Mouse (Mus musculus) B cell, adult 2 months (primary cell): ENCODE data around the gene Atf2.
"Not testable (repeated sequence)": the region's sequence is repeated elsewhere in the genome, so short reads cannot be mapped to it uniquely, and the experiment has no call there.

Source experiments
- DNase-seq, 2 experiments: peaks; one replicate each; pipeline ENCODE4 v3.0.0; 2022

The Atf2 gene

DNA sequence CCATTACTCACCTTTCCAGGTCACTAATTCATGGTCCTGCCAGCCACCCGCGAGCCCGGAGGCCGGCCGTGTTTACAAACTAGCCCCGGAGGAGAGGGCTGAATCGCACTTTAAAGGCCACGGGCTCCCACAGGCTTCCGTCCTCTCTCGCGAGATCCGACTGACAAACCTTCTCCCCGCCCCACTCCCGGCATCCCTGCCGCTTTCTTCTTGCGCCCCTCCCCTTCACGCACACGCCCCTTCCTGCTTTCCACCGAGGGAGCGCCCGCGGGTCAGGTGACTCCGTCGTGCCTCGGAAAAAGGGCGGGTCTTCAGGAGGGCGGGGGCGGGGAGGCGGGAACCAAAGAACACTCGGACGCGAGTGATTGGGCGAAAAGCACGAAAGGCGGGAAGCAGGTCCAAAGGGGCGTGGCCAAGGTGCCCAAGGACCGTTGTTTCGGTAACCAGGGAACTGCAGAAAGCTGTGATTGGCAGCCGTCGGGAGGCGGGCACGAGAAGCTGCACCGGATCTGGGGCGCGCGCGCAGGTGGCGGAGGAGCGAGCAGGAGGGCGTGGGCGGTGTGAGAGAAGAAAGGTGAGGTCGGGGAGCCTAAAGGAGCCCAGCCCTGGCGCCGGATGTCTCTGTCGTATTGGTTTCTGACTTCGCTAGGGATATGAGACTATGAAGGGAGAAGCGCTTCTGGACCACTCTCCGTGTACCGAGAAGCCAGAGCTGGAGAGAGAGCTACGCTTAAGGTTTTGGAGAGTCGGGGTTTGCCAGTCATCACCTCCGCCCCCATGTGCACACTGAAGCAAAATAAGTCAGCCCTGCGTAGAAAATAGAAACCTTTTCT, at the start of gene Atf2:
Gene Atf2 (minus strand): TSS at position 176 of the 833 bp plus-strand sequence.
- peak; percentile 99 for DNase-seq

DNA sequence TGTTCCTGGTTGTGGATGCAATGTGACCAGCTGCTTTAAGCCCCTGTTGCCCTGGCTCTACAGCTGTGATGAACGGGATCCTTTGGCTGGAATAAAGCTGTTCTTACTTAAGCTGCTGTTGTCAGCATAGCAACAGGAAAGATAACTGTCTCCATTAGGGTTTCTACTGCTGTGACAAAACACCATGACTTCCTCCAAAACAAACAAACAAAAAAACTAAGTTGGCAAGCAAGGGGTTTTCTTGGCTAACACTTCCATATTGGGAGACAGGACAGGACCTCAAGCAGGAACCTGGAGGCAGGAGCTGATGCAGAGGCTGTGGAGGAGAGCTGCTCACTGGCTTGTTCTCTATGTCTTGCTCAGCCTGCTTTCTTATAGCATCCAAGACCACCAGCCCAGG, 48.8 kb upstream of the Atf2 start:
- no peak for DNase-seq

DNA sequence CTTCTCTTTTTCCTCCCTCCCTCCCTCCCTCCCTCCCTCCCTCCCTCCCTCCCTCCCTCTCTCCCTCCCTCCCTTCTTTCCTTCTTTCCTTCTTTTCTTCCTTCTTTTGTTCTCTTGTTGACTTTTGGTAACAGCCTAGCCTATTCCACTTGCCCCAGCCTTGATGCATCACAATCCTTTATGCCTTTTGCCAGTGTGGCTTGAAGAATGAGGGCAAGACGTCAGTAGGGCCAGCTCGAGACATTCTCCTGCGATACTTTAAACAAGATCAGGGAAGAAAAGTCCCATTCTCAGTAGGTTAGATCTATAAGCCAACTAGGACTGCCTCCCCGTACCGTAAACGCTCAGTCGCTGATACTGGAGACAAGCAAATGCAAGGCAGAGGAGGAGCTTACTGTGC, 48.0 kb upstream of the Atf2 start:
- no peak for DNase-seq

DNA sequence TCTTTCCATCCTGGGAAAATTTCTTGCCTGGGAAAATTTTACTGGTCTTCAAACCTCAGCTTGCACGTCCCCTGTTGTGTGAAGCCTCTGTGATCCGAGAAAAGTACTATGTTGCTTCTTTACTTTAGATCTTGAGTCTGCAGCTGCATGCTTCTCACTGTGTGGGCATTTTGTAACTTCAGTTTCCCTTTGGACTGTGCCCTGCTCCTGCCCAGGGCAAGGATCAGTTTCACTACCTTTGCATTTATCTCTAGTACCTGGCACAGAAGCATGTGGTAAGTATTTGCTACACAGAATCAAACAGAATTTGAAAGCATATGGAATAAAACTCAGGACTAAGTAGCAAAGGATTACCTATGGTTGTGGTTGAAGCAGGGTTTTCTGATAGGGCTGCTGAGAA, 46.5 kb upstream of the Atf2 start:
- DNase-seq = no peak

DNA sequence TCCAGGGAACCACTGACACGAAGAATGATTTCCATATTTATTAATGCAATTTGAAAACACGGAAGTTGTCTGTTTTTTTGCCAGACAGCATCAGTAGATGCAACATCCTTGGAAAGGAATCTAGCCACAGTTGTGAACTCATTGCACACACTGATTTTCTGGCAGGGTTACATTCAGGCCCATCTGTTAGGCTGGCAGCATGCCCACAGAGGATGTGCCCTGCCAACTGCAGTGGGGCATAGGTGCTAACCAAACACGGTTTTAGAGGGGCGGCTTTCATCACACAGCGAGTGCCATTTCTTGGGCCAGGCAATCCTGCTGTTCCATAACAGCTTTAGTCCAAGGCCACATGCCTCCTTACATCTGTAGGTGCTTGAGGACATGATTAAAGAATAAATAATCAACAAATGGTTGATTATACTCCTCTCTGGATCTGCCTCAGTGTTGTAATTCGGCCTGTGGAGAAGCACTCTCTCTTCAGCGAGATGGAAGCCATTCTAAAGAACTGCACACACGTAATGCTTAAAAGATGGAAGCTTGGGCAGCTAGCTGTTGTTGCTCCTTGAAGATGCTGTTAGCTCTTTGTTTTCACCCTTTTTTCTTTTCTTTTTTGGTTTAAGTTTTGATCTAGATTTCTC, 40.4 kb upstream of the Atf2 start:
- no peak for DNase-seq

DNA sequence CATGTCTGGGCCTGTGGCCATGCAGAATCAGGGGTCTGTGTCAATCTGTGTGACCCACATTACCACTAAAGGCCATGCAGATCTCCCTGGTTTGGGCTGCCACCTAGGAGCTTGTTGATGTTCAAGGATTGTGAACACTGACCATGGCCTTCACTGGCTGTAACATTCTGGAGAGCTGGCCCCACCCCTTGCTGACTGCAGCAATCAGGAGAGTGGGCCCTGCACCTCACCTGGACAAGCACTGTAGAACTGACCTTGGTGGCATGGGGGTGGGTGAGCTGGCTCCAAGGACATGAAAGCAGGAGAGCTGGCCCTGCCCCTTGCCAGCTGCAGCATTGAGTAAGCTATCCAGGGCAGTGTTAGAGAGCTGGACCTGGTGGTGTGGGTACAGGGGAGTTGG, 35.3 kb upstream of the Atf2 start:
- DNase-seq = no peak

DNA sequence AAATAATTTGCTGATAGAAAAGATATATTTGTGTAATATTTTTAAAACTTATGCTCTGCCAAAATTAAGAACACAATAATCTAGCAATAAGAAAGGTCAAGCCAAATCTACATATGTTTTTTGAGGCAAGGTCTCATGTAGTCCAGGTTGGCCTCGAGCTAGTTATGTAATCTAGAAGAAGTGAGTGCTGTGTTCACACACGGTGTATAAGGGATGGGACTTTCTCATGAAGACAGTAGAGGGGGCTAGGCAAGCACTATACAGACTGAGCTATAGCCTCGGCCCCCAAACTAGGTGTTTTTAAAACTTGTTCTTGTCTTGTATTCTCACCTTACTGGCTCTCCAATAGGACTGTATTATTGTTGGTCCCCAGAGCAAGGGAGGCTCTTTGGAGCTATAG, 33.1 kb upstream of the Atf2 start:
- DNase-seq = no peak

DNA sequence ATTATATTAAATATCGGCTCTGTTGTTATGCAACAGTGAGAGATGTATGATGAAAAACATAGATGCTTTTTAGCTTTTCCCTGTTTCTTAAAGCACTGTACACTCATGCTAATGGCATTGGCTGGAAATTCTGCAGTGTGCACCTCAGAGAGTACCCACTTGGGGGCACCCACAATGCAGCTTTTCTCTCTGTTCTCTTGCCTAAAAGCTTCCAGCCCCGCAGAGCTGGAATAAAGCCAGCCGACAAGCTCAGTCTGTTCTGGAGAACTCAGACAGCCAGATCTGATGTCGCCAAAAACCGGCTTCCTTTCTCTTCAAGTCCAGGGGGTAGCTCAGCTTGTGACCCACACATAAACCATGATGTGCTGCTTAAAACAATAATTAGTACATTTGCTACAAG, 32.6 kb upstream of the Atf2 start:
- no peak for DNase-seq

DNA sequence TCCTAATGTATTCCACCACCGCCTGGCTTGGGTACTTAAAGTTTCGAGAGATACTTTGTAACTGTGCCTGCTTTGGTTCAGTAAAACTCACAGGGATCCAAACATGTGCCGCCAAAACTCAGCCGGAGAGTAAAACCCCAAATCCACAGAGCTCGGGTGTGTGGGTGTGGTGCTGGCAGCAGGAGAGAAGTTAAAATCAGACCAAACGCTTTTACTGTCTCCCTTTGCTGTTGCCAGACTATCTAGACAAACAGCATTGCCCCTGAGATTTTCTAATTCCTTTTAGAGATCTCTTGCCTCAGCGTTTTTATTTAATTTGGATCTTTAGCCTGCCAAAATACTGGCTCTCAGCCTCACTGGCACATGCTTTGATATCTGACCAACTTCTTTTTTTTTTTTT, 27.2 kb upstream of the Atf2 start:
- DNase-seq = no peak

DNA sequence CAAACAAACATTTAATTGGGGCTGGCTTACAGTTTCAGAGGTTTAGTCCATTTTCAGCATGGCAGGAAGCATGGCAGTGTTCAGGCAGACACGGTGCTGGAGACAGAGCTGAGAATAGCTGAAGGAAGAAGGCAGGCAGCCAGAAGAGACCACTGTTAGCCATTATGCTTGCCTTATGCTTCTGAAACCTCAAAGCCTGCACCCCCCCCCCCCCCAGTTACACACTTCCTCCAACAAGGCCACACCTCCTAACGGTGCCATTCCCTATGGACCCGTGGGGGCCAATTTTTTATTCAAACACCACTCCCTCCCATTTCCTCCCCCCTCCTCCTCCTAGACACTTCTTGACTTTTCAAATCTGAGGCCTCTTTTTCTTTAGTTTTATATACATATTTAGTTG, 19.8 kb upstream of the Atf2 start:
- DNase-seq = peak; percentile 23 to 36

DNA sequence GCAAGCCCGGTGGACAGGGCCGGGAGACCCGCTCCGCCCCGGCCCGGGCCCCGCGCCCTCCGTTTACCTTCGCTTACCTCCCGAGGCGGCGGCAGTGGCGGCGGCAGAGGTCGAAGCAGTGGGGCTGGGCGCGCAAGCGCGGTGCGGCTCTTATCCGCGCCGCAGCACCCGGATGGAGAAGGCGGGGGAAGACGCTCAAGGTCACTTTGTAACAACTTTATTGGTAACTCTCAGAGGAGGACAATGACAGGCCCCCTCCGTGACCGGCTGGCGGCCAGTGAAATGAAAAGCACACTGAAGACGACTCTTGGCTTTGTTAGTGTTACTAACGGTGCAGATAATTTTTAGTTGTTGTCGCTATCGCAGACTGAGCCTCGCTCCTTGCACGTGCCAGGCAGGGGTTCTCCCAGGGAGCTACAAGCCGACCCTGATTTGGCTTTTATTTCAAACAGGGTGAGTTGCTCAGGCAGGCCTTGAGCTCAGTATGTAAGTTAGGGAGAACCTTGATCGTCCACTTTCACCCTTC, 18.8 kb upstream of the Atf2 start, which contains the start of gene Atp5g3:
Gene Atp5g3 (minus strand): TSS at position 152 of the 526 bp plus-strand sequence.
- DNase-seq = peak; percentile 94

DNA sequence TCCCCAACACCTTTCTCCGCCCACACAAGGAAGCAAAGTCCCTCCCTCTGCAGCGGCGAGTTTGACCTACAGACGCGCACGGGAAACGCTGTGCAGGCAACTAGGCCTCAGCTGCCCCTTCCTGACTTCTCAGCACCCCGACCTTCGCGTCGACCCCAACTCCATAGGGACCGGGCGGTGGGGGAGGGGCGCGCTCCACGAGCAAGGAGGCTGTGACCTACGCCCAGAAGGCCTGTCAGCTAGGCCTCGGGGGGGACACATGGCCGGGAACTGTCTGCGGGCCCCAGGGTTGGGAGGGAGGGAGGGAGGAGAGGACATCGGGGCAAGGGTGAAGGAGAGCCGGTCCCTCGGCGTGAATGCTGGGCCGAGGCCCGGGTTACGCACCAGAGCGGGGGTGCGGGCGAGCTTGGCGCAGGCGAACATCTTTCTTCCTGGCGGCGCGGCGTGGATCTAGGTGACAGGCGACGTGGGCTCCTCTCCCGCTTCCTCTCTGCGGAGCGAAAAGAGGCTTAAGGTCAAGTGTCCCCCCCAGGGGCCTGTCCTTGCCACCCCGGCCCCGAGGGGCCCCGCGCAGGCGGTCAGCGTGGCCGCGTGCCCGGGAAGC, 18.2 kb upstream of the Atf2 start:
- DNase-seq = peak; percentile 40 to 51

DNA sequence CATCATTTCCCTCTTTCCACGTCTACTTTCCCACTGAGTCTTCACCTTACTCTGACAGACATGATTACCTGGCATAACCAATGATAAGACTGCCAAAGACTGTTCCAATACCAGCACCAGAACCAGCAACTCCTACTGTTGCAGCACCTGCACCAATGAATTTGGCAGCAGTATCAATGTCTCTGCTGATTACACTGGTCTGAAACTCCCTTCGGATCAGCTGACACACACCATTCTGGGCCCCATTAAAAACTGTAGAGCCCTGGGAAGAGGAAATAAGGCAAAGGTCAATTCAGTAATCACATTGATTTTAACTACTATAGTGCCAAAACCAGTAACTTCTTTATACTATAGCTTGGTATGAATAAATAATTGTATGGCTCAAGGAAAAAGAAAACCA, 16.7 kb upstream of the Atf2 start:
- no peak for DNase-seq

DNA sequence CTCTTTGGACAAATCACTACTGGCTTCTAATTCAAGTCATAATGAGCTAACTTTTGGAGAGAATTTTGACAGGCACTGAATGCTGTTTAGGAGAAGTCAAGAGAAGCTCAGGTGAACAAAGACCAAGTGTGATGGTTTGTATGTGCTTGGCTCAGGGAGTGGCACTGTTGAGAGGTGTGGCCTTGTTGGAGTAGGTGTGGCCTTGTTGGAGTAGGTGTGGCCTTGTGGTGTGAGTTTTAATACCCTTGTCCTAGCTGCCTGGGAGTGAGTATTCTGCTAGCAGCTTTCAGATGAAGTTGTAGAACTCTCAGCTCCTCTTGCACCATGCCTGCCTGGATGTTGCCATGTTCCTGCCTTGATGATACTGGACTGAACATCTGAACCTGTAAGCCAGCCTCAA, 12.2 kb upstream of the Atf2 start:
- peak; percentile 21 to 23 for DNase-seq

DNA sequence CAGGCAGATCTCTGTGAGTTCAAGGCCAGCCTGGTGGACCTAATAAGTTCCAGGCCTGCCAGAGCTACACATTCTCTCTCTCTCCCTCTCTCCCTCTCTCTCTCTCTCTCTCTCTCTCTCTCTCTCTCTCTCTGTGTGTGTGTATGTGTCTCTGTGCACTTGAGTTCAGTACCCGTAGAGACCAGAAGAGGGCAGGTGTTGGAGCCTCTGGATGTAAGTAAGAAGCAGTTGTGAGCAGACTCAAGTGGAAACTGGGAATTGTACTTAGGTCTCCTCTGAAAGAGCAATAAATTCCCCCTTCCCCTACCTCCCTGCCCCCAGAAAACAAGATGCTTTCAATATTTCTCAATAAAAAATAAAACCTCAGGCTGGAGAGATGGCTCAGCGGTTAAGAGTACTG, 11.1 kb upstream of the Atf2 start:
- no peak for DNase-seq

DNA sequence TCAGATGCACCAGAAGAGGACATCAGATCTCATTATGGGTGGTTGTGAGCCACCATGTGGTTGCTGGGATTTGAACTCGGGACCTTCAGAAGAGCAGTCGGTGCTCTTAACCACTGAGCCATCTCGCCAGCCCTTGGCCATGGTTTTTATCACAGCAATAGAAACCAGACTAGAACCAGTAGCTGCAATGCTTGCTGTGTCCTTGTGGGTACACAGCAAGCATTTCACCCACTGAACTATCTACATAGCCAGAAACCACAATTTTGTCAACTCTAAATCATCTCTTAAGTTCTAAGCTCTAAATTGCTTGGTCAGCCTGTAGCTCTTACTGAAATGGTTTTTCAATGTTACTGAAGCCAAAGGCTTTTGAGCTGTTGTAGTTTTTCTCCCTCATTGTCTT, 9.9 kb upstream of the Atf2 start:
- not testable (repeated sequence) for DNase-seq

DNA sequence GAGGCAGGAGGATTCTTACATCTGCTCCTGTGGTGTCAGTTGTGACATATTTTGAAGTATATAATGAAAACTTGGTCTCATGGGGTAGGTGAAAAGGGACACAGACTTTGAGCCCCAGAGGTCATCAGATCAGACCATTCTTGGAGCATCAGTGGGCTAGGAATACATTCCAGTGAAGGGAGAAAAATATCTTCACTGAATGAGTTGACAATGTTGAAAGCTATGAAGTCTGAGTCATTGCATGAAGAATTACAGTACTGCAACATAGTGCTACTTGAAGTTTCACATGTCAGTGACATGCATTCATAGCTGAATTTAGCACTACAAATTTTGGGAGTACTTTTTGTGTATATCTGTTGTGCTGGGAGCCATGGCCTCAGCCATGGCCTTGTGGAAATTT, 8.7 kb upstream of the Atf2 start:
- no peak for DNase-seq

DNA sequence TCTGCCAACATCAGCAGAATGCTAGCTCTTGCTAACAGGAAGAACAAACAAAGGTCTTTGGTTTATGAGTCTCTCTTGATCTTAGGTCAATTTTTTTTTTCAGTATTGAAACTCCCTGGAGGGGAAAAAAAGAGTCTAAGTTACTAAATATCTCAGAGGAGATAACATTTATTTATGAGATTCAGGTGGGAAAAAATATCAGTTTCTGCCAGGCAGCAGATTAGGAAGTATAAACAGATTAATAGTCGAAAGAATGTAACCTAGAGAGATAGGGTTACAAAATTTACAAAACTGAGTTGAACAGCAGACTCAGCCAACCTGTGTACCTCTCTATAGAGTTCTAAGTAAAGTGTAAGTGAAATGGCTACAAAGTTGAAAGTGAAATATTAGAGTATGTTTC, 7.9 kb upstream of the Atf2 start:
- DNase-seq = no peak

DNA sequence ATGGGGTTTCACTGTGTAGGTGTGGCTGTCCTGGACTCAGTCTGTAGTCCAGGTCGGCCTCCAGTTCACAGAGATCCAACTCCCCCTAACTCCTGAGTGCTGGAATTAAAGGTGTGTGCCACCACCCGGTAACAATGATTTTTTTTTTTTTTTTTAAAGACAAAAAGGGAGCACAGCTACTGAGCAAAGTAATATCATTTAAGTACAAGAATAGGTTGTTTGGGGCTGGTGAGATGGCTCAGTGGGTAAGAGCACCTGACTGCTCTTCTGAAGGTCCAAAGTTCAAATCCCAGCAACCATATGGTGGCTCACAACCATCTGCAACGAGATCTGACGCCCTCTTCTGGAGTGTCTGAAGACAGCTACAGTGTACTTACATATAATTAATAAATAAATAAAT, 4.5 kb upstream of the Atf2 start:
- not testable (repeated sequence) for DNase-seq

DNA sequence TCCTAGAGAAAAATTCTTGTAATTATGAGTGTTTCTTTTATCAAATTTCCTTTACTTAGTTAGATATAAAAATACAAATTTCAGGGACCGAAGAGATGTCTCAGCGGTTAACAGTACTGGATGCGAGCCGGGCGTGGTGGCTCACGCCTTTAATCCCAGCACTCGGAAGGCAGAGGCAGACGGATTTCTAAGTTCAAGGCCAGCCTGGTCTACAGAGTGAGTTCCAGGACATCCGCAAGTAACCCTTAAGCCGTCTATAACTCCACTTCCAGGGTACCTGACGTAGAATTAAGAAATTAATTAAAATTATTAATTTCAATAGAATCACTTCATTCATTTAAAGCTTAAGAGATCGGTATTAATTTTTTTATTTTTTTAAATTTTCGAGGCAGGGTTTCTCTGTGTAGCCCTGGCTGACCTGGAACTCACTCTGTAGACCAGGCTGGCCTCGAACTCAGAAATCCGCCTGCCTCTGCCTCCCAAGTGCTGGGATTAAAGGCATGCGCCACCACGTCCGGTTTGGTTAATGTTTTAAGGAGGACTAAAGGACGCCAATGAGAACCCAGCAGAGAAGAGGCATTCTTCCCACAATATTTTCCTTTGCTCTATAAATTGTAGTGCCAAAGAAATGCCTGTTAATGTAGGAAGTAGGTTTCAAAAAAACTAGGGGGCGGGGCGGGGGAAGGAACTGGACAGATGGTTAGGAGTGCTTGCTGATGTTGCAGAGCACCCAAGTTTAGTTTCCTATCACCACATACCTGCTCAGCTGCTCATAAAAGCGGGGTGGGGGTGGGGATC, 1.2 kb upstream of the Atf2 start:
- DNase-seq = no peak

DNA sequence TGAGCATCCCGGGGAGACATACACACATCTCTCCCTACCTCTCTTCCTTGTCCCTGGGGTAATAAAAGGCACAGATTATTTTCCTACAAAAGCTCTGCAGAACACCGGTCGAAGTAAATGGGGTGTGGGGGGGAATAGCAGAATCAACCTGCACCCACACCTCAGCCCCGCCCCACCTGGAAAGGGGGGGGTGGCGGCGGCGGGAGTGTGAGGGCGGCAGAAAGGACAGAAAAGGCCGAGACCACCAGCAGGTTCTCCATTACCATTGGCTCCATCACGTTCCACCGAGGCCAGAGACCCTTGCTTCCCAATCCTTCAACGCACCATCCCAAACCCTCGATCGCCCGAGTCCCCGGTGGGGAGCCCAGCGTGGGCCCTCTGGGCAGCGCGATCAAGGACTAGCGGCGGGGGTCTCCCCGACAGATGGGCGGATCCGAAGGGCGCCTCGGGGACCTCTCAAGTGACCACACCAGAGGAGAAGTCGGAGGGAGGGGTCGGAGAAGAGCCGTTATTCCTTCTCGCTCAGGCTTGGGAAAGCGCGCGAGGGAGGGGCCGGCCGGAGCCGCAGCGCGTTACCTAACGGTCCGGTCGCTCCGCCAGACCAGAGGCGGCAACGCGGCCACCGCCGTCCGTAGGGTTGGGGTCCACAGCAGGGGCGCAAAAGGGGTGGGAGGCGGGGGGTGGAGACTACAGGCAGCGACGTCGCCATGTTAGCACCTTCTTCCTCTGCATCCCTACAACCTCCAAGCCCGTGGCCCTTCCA, 557 bp downstream of the Atf2 start:
- peak; percentile 33 to 43 for DNase-seq

DNA sequence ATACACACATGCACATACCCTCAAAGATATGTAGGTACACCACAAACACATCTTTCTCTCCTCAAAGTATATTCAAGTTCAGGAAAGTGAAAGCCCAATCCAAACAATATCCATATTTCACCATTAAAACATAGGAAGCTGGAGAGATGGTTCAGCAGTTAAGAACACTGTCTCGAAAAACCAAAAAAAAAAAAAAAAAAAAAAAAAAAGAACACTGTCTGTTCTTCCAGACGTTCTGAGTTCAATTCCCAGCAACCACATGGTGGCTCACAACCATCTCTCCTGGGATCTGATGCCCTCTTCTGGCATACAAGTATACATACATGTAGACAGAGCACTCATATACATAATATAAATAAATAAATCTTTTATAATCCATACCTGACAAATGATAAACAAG, 6.4 kb downstream of the Atf2 start:
- DNase-seq = no peak
